Mouse (Mus musculus) hindbrain, embryonic 15.5 days (tissue): ENCODE data around the gene Adamts4. TPM values are rescaled to one million over a fixed set of nuclear protein-coding genes. Genes with fewer than 3 reads are reported as not detected.

Experiments
- ATAC-seq: fragments of 200-750 bp; cut with Nextera tagmentation; 2 replicates; pipeline ENCODE4 v1.8.0; 2017; ENCODE audit warnings: low read depth, moderate number of reproducible peaks, moderate TSS enrichment; ENCODE audit not compliant: low FRiP score
- H3K27ac ChIP-seq: fragments of 300-500 bp; sonication (generic); replicated peaks from 2 replicates; pipeline ENCODE4 v1.5.1; 2015; ENCODE audit warnings: mild to moderate bottlenecking, inconsistent platforms
- H3K27me3 ChIP-seq: fragments of 300-500 bp; sonication (generic); 2 replicates; pipeline ENCODE4 v1.6.1; 2015; ENCODE audit warnings: control low read depth, inconsistent platforms
- H3K36me3 ChIP-seq: fragments of 300-500 bp; sonication (generic); 2 replicates; pipeline ENCODE4 v1.6.1; 2015; ENCODE audit warnings: control low read depth, inconsistent platforms
- H3K4me1 ChIP-seq: fragments of 300-500 bp; sonication (generic); replicated peaks from 2 replicates; pipeline ENCODE4 v1.6.1; 2015; ENCODE audit warnings: control low read depth, inconsistent platforms
- H3K4me2 ChIP-seq: fragments of 300-500 bp; sonication (generic); 2 replicates; pipeline ENCODE4 v1.6.1; 2015; ENCODE audit warnings: moderate library complexity, mild to moderate bottlenecking, inconsistent platforms
- H3K4me3 ChIP-seq: fragments of 300-500 bp; sonication (generic); 2 replicates; pipeline ENCODE4 v1.5.1; 2015; ENCODE audit warnings: mild to moderate bottlenecking, inconsistent platforms
- H3K9ac ChIP-seq: fragments of 300-500 bp; sonication (generic); 2 replicates; pipeline ENCODE4 v1.6.1; 2015; ENCODE audit warnings: inconsistent platforms
- H3K9me3 ChIP-seq: fragments of 300-500 bp; sonication (generic); 2 replicates; pipeline ENCODE4 v1.6.1; 2016; ENCODE audit warnings: control low read depth, inconsistent platforms
- WGBS: fragments of 180-500 bp; shearing (Covaris S2); methylation state at CpG from one replicate; pipeline ENCODE4 v1.1.7; 2015; 5-methylcytosine and 5-hydroxymethylcytosine counted together
- polyA plus RNA-seq: library from polyadenylated mRNA; unstranded; fragments of >200 nt; fragmentation: Nextera tagmentation; extraction: Ambion mirVana; gene quantifications from 2 replicates; pipeline ENCODE4 v1.2.1, GENCODE M21; 2015

Adamts4 gene
- polyA plus RNA-seq, 1 experiment from 2014 or later = 6.2 TPM

DNA sequence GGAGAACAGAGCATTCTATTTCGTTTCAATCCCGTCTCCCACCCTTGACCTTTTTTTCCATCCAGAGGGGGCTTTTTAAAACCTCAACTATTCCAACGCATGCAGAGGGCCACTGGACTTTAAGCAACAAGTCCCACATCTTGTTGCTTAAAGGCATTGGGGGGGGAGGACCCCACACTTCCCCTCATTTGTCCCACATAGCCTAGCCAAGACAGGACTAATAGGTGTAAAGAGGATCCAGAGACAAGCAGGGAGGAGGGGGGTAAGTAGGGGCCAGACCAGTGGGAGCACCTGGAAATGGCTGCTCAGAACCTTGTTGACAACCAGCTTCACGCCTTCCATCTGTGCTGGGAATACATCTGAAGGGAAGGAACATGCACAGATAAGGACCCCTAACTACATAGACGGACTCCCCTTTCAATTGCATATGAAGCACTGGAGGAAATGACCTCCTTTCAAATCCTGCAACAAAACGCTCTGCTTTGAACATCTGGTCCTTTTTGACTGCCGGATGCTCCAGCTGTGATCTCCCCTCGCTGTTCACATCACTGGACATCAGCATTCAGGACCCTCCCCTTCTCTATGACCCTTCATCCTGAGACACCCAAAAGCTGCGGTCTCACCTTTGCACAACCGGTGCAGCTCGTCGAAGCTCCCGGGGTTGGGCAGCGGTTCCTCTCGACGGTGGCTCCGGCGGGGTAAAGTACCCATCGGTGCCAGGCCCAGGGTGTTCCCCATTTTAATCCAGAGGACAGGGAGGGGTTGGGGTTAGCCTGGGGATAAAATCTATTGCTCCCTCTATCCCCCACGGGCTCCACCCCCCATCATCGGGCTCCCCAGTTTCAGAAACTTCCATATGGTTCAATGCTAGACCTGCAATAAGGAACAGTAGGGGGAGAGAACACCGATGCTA lies 28.7 kb upstream of the Adamts4 start:
- peak overlapping the region; percentile 52 for H3K4me3 ChIP-seq
- no peaks in the 10 kb centered on the region for H3K27me3 ChIP-seq
- H3K4me1 ChIP-seq = peaks cover 20% of the 10 kb centered on the region
- peak; percentile 1; the same call in 1 of the 2 replicates for ATAC-seq
- H3K9me3 ChIP-seq = no peaks in the 10 kb centered on the region
- H3K36me3 ChIP-seq = peaks cover 15% of the 10 kb centered on the region
- H3K4me2 ChIP-seq = peak overlapping the region; percentile 78
- 5% methylated on average over 22 of the region's 22 CpGs for WGBS
- peak overlapping the region; percentile 65 for H3K27ac ChIP-seq
- H3K9ac ChIP-seq = peak overlapping the region; percentile 50

DNA sequence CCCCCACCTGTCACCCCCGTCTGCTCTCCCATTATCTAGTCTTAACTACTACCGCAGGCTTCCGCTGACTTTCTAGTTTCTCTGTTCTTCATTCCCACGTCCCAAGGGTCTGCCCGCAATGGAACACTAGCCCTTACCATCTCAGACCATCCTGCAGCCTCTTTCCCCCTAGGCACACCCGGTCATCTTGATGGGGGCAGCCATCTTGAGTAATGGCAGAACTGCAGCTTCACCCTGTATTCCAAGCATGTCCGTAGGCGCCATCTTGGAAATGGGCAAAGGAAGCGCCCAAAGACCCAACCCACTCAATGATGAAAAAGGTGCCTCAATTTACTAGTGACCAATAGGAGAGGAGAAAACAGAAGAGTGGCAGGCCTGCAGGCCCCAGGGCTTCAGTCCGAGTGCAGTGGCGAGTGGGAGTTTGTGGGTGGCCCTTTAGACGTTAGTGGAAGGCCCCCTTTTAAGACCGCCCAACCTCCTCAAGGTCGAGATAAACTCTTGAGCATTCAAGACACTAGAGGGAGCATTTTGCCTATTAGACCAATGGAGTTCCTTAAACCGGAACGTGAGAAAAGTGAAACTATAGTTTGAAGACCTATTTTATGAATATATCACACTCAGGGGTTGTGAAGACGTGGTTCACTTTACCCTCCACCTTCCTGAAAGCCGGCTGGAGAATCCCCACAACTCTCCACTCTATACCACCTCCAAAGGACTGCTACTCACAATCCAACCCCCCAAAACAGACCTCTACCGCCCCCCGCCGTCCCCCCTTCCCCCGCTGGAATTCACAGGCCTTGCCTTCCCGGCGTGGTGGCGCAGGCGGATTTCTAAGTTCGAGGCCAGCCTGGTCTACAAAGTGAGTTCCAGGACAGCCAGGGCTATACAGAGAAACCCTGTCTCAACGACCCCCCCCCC lies 27.7 kb upstream of the Adamts4 start, which contains the start of gene Tomm40l:
TSS of gene Tomm40l (minus strand) at position 277 of the 918 bp plus-strand sequence.
- Histone ChIP-seq H3K4me2 (peak within 1 kb of the TSS; percentile 78), H3K27me3 (no peaks in the 10 kb centered on the region), H3K4me3 (peak within 1 kb of the TSS; percentile 52), H3K9ac (peak within 1 kb of the TSS; percentile 50), H3K27ac (peak within 1 kb of the TSS; percentile 82), H3K36me3 (peaks cover 15% of the 10 kb centered on the region), H3K4me1 (peaks cover 20% of the 10 kb centered on the region), H3K9me3 (no peaks in the 10 kb centered on the region)
- 3% methylated on average over 28 of the region's 28 CpGs for WGBS
- peak; percentile 98 for ATAC-seq

DNA sequence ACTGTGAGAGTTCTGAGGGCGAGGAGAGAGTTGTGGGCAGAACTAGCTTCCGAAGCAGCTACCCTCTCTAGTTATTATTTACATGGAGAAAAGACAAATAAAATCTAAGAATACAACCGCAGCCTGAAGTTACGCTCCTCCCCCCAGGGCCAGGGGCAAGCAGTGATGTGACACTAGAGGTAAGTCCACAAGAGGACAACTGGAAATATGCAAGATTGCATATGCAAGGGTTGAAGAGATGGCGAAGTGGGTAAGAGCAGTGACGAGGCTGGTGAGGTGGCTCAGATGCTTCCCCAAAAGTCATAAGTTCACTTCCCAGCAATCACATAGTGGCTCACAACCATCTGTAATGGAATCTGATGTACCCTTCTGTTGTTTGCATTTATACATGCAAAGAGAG lies 27.1 kb upstream of the Adamts4 start:
- Histone ChIP-seq H3K9me3 (no peaks in the 10 kb centered on the region), H3K27me3 (no peaks in the 10 kb centered on the region), H3K27ac (peak overlapping the region; percentile 82), H3K4me1 (peaks cover 20% of the 10 kb centered on the region), H3K9ac (no peak overlapping the region), H3K4me3 (peak overlapping the region; percentile 52), H3K36me3 (peaks cover 15% of the 10 kb centered on the region), H3K4me2 (peak overlapping the region; percentile 78)
- no peak for ATAC-seq
- WGBS = 88% methylated on average over 6 of the region's 6 CpGs

DNA sequence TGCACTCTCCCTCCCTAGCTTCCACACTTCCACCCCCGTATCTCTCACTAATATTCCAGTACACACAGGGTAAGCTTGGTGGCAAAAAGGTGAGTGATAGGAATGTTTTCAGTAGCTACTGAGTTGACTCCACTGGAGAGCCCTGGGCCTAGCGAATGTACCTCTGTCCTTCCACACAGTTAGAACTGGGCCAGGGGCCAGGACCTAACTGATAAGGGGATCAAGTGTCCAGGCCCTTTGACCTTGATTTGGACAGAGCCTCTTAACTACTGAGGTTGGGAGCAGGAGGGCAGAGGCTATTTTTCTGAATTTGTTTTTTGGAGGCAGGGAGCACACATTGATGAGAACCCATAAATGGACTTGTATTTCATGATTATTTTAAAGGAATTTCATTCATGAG lies 26.4 kb upstream of the Adamts4 start:
- no peak overlapping the region for H3K27ac ChIP-seq
- H3K36me3 ChIP-seq = peaks cover 12% of the 10 kb centered on the region
- no peak overlapping the region for H3K4me3 ChIP-seq
- 88% methylated on average over 2 of the region's 2 CpGs for WGBS
- no peaks in the 10 kb centered on the region for H3K27me3 ChIP-seq
- no peak overlapping the region for H3K9ac ChIP-seq
- H3K9me3 ChIP-seq = no peaks in the 10 kb centered on the region
- ATAC-seq = no peak
- no peak overlapping the region for H3K4me2 ChIP-seq
- H3K4me1 ChIP-seq = peaks cover 20% of the 10 kb centered on the region

DNA sequence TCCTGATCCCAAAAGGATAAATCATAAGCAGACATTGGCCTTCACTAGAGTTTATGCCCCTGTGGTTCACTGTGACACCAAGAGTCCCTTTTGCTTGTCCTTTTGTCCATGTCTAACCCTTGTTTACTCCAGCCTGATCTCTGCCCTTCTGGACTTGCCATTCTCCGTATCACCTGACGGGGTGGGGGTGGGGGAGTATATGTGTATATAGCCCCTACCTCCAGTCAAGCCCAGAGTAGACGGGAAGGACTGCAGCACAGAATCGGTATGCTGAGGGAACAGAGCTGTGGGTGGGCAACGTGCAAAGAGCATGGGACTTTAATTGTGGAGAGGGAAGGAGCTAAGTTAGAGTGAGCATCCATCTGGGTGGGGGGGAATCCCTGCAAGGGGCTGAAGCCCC lies 25.4 kb upstream of the Adamts4 start, which contains the start of gene Apoa2:
TSS of gene Apoa2 (plus strand) at position 198 of the 400 bp plus-strand sequence.
- Histone ChIP-seq H3K4me3 (no peak within 1 kb of the TSS), H3K9me3 (no peaks in the 10 kb centered on the region), H3K36me3 (peaks cover 2% of the 10 kb centered on the region), H3K27me3 (no peaks in the 10 kb centered on the region), H3K27ac (no peak within 1 kb of the TSS), H3K9ac (no peak within 1 kb of the TSS), H3K4me1 (peaks cover 20% of the 10 kb centered on the region), H3K4me2 (no peak within 1 kb of the TSS)
- 82% methylated on average over 5 of the region's 5 CpGs for WGBS
- ATAC-seq = no peak

DNA sequence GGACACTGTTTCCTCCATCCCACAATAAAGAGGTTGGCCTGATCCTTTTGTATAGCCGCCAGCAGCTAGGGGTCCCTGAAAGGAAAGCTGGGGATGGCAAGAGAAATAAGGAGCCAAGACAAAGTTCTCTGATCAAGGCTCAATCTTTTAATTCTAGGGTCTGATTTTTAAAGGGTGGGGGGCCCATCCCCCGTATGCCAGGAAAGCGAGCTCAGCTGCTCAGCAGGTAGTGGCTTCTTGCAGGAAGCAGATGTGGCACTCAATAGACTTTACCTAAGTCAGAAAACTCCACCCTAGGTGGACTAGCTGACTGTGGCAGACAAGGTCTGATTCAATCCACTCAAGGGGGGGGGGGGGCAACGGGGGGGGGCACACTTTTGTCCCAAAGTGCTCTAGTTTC lies 23.4 kb upstream of the Adamts4 start:
- Histone ChIP-seq H3K27ac (no peak overlapping the region), H3K27me3 (no peaks in the 10 kb centered on the region), H3K36me3 (no peaks in the 10 kb centered on the region), H3K4me3 (no peak overlapping the region), H3K4me2 (no peak overlapping the region), H3K9me3 (no peaks in the 10 kb centered on the region), H3K4me1 (peaks cover 7% of the 10 kb centered on the region), H3K9ac (no peak overlapping the region)
- 44% methylated on average over 4 of the region's 4 CpGs for WGBS
- no peak for ATAC-seq

DNA sequence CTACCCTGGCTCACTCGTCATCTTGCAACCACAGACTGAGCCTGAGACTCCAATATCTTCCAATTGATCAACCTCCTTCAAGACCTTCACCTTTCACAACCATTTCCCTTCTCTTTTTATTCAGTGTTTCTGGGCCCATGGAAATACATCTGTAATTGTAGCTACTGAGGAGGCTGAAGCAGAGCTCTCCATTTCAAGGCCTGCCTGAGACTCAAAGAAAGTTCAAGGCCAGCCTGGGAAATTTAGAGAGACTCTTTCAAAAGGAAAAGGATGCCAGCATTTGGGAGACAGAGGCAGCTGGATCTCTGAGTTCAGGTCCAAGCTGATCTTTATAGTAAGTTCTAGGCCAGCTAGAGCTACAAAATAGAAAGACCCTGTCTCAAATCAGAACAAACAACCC lies 22.3 kb upstream of the Adamts4 start:
- WGBS = 93% methylated on average over 1 of the region's 1 CpGs
- H3K9me3 ChIP-seq = no peaks in the 10 kb centered on the region
- no peaks in the 10 kb centered on the region for H3K27me3 ChIP-seq
- no peaks in the 10 kb centered on the region for H3K36me3 ChIP-seq
- ATAC-seq = no peak
- peaks cover 4% of the 10 kb centered on the region; the same call in 1 of the 2 replicates for H3K4me1 ChIP-seq
- H3K27ac ChIP-seq = no peak overlapping the region
- no peak overlapping the region for H3K9ac ChIP-seq
- no peak overlapping the region for H3K4me3 ChIP-seq
- no peak overlapping the region for H3K4me2 ChIP-seq

DNA sequence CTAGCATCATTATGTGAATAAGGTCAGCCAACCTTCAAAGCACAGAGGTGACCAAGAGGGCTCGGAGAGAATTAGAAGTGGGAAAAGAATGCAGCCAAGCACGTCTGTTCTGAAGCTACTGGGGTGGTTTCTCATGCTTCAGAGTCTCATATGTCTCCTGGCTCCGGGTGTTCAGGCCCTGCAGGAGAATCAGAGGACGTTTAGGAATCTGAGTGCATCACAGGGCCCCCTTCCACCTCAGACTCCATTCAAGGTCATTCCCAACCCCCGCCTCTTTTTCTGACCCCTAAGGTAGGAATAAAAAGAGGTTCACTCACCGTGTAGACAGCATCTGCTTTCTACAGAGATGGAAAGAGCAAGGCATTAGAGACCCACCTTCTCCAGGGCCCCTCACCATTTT lies 20.5 kb upstream of the Adamts4 start:
- H3K9me3 ChIP-seq = no peaks in the 10 kb centered on the region
- no peak overlapping the region for H3K4me3 ChIP-seq
- H3K4me1 ChIP-seq = no peaks in the 10 kb centered on the region
- no peaks in the 10 kb centered on the region for H3K27me3 ChIP-seq
- WGBS = 57% methylated on average over 6 of the region's 6 CpGs
- H3K36me3 ChIP-seq = peaks cover 10% of the 10 kb centered on the region
- no peak overlapping the region for H3K4me2 ChIP-seq
- H3K9ac ChIP-seq = no peak overlapping the region
- no peak overlapping the region for H3K27ac ChIP-seq
- ATAC-seq = no peak

DNA sequence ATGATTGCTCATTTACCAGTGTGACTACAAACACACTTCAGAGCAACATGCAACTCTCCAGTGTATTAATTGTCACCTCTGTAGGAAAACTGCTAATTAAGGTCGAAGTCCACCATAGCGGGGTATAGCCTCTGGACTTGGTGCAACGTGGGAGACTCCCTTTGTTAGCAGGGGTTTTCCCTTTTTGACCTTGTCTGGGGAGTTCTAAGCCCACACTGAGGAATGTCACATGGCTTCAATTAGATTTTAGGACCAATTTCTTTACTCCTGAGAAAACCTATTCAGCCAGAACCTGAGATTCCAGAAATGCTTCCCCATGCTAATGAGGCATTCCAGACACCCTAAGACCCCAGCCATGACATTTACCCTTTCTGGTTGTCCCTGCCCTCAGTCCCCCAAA lies 20.0 kb upstream of the Adamts4 start:
- WGBS = 65% methylated on average over 3 of the region's 3 CpGs
- no peak for ATAC-seq
- H3K4me2 ChIP-seq = no peak overlapping the region

DNA sequence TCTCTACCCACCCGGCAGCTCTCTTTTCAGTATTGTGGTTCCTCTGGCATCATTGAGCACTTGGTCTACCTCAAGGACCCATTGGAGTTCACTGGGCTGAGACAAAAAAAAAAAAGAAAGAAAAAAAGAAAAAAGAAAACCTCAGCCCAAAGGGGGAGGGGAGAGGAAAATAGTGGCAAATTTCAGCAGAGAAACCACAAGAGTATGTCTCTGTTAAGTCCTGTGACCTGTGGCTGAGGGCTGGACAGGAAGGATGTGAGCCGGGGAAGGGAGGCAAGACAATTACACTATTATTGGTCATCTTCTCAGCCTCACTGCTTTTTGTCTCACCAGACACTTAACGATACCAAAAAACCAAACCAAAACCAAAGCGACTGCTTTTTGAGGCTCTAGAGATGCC lies 18.4 kb upstream of the Adamts4 start:
- Histone ChIP-seq H3K27ac (no peak overlapping the region), H3K4me1 (no peaks in the 10 kb centered on the region), H3K4me2 (no peak overlapping the region), H3K27me3 (no peaks in the 10 kb centered on the region), H3K36me3 (peaks cover 29% of the 10 kb centered on the region), H3K4me3 (no peak overlapping the region), H3K9me3 (no peaks in the 10 kb centered on the region), H3K9ac (no peak overlapping the region)
- ATAC-seq = no peak
- 77% methylated on average over 4 of the region's 4 CpGs for WGBS

More for the DNA sequence above, 20.0 kb upstream of the Adamts4 start:
- H3K9ac ChIP-seq = no peak overlapping the region
- no peaks in the 10 kb centered on the region for H3K4me1 ChIP-seq
- no peaks in the 10 kb centered on the region for H3K27me3 ChIP-seq
- peaks cover 15% of the 10 kb centered on the region for H3K36me3 ChIP-seq
- no peaks in the 10 kb centered on the region for H3K9me3 ChIP-seq
- H3K27ac ChIP-seq = no peak overlapping the region
- H3K4me3 ChIP-seq = no peak overlapping the region

DNA sequence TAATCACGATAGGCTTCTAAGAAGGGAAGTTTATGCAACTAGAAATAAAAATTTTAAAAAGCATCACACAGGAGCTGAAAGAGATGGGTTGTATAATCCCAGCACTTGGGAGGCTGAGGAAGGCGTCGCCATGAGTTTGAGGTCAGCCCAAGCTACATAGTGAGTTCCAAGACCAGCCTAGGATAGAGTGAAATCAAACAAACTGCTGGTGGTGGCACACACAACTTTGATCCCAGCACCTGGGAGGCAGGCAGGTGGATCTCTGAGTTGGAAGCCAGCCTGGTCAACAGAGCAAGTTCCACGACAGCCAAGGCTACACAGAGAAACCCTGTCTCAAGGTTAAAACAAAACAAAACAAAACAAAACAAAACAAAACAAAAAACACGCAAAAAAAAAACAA lies 17.9 kb upstream of the Adamts4 start:
- no peak for ATAC-seq
- Histone ChIP-seq H3K27ac (no peak overlapping the region), H3K4me2 (no peak overlapping the region), H3K4me1 (no peaks in the 10 kb centered on the region), H3K36me3 (peaks cover 34% of the 10 kb centered on the region), H3K9ac (no peak overlapping the region), H3K4me3 (no peak overlapping the region), H3K27me3 (no peaks in the 10 kb centered on the region), H3K9me3 (no peaks in the 10 kb centered on the region)
- WGBS = 85% methylated on average over 5 of the region's 5 CpGs
